Mouse (Mus musculus) megakaryocyte progenitor cell, adult 5-6 weeks (primary cell): ENCODE measurements around the gene Dcaf11. TPM values are rescaled to one million over a fixed set of nuclear protein-coding genes. Genes with fewer than 3 reads are reported as not detected.

Source experiments
- ATAC-seq: replicated peaks from 2 replicates; pipeline ENCODE4 v1.8.0; 2016; ENCODE audit warnings: mild to moderate bottlenecking, moderate TSS enrichment, inconsistent platforms; ENCODE audit not compliant: poor library complexity
- total RNA-seq, 2 experiments: library from RNA; stranded (forward) in 1 of 2; stranded (reverse) in 1 of 2; fragments of 157-497, 149-512 nt in 1 of 2; fragments of 200-1000 nt in 1 of 2; gene quantifications; 2 replicates each; pipeline versions ENCODE4 v1.2.3 to v1.2.4; 2015 to 2017

Gene Dcaf11
- total RNA-seq, 2 experiments from 2014 or later = 45.9 to 69.1 TPM

DNA sequence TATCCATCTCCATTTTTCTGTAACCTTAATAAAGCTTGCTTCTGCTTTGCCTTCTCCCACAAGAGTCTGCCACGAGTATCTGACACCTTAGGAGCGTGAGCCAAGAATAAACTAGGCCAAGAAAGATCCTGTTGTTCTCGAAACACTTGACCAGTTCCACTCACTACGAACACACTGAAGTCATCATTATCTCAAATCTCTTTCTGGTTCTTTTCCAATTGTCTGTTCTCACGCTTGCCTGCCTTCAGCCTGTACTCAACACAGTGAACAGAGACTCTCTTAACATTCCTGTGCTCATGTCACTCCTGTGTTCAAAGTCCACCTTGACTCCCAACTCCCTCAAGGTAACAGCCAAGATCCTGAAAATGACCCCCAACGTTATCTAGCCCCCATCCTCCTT is 53.5 kb downstream of the Dcaf11 start:
- ATAC-seq = no peak

DNA sequence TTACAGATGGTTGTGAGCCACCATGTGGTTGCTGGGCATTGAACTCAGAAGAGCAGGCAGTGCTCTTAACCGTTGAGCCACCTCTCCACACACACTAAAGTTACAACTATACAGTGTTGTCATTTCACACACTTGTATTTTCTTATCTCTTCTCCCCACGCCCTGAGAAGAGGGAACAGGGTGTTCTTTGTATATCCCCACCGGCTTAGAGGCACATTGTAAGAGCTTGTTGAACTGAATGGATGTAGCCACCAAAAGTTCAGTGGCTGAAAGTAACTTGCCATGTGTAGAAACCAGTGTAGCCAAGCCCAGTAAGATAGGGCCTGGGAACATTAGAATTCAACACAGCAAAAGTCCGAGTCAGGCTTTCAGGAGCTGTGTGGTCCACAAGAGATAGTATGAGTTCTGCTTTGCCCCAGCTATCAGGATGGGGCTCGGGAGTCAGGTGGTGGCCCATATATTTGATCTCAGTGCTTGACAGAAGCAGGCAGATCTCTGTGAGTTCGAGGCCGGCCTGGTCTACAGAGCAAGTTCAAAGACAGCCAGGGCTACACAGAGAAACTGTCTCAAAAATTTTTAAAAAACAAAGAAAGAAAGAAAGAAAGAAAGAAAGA is 54.9 kb downstream of the Dcaf11 start:
- ATAC-seq = peak; percentile 61

DNA sequence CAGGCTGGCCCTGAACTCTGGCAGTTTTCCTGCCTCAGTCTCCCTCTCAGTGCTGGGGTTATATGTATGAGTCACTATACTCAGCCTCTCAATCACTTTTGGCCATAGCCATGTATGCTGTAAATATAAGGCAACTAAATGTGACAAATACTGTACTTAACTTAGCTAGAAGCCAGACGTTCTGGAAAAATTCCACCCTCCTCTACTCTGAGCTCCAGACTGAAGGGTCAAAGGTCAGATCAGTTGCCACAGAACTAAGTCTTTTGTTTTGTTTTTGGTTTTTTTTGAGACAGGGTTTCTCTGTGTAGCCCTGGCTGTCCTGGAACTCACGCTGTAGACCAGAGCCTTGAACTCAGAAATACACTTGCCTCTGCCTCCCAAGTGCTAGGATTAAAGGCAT is 56.1 kb downstream of the Dcaf11 start:
- ATAC-seq = no peak

DNA sequence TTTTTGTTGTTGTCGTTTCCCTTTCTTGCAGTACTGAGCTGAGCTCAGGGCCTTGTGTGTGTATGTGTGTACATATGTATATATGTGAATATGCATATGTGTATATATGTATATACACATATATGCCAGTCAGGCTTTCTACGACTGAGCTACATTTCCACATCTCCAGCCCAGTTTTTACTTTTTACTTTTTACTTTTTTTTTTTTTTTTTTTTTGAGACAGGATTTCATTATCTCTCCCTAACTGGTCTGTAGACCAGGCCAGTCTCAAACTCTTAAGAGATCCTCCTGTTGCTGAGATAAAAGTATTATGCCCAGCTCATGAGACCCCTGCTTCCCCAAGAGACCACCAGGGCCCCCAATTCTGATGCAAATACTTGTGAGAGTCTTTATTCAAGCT is 57.0 kb downstream of the Dcaf11 start:
- no peak for ATAC-seq

DNA sequence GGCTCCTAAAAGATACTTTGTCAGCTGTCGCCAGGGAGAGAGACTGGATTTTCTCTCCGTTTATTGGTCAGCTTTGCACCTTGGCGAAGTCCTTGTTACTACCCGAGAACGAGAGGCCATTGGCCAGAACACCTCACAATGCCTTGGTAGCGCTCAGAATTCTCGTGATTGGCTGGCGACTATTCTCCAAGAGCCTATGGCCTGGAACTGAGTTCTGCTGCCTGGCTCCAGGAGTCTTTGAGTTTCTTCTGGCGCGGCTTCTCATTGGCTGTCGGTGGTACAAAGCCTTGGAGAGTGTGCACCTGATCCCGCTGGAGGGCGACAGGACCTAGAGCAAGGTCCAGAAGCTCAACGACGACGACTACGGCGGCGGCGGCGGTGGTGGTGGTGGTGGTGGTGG is 58.0 kb downstream of the Dcaf11 start, which contains the start of gene Rec8:
Gene Rec8, plus strand, starts transcription at position 216 of the 400 bp plus-strand sequence.
- peak; percentile 68 for ATAC-seq

DNA sequence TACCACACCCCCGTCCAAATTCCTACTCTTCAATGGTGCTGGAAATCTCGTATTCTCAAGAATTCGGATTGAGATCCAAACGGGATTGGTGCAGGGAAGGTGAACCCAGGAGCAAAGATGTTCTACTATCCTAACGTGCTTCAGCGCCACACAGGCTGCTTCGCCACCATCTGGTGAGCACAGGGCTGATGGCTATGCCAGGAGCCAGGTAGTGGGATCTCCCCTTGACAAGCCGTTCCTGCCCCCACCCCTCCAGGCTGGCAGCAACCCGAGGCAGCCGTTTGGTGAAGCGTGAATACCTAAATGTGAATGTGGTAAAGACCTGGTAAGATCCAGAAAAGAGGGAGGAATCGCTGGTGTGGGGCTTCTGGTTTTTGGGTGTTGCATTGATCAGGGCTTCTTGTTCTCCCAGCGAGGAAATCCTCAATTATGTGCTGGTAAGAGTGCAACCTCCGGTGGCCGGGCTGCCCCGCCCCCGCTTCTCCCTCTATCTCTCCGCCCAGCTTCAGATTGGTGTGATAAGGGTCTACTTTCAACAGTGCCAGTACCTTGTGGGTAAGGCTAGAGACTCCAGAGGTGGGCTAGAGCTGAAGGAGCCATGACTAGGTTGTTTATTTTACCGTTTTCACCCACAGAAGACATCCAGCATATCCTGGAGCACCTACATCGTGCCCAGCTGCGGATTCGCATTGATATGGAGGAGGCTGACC is 58.8 kb downstream of the Dcaf11 start:
- ATAC-seq = peak; percentile 51

Other genes with a start within 250 kb of the Dcaf11 start
- 38.9 and 48.0 TPM in 2 replicates for gene Dhrs4, start 81.2 kb upstream of the Dcaf11 start, total RNA-seq (2015)
- gene Dhrs4, start 81.2 kb upstream of the Dcaf11 start, total RNA-seq (2017) = 58.8 and 67.3 TPM in 2 replicates
- gene Carmil3, start 69.4 kb upstream of the Dcaf11 start, total RNA-seq (2015) = 0.05 and 0.15 TPM in 2 replicates
- gene Carmil3, start 69.4 kb upstream of the Dcaf11 start, total RNA-seq (2017) = not detected in 2 replicates
- not detected in 2 replicates for gene Cpne6, start 49.6 kb upstream of the Dcaf11 start, total RNA-seq (2015)
- not detected in 2 replicates for gene Cpne6, start 49.6 kb upstream of the Dcaf11 start, total RNA-seq (2017)
- not detected in 2 replicates for gene Nrl, start 35.0 kb upstream of the Dcaf11 start, total RNA-seq (2015)
- not detected in 2 replicates for gene Nrl, start 35.0 kb upstream of the Dcaf11 start, total RNA-seq (2017)
- 17.6 and 18.9 TPM in 2 replicates for gene Pck2, start 19.7 kb upstream of the Dcaf11 start, total RNA-seq (2015)
- 32.5 and 44.3 TPM in 2 replicates for gene Pck2, start 19.7 kb upstream of the Dcaf11 start, total RNA-seq (2017)
- 1.5 and 4.6 TPM in 2 replicates for gene A730061H03Rik, start 400 bp downstream of the Dcaf11 start, total RNA-seq (2015)
- 3.3 and 8.2 TPM in 2 replicates for gene A730061H03Rik, start 400 bp downstream of the Dcaf11 start, total RNA-seq (2017)
- 0.81 TPM in 1 of 2 replicates, not detected in the other for gene Fitm1, start 15.6 kb downstream of the Dcaf11 start, total RNA-seq (2015)
- 0.20 and 1.00 TPM in 2 replicates for gene Fitm1, start 15.6 kb downstream of the Dcaf11 start, total RNA-seq (2017)
- gene Psme1, start 18.1 kb downstream of the Dcaf11 start, total RNA-seq (2015) = 899 and 931 TPM in 2 replicates
- 334 and 421 TPM in 2 replicates for gene Psme1, start 18.1 kb downstream of the Dcaf11 start, total RNA-seq (2017)
- gene Emc9, start 25.3 kb downstream of the Dcaf11 start, total RNA-seq (2015) = 5.1 and 5.5 TPM in 2 replicates
- gene Emc9, start 25.3 kb downstream of the Dcaf11 start, total RNA-seq (2017) = 6.9 and 9.7 TPM in 2 replicates
- 374 and 388 TPM in 2 replicates for gene Psme2, start 31.1 kb downstream of the Dcaf11 start, total RNA-seq (2015)
- 269 and 370 TPM in 2 replicates for gene Psme2, start 31.1 kb downstream of the Dcaf11 start, total RNA-seq (2017)
- gene Rnf31, start 31.7 kb downstream of the Dcaf11 start, total RNA-seq (2015) = 23.5 and 34.4 TPM in 2 replicates
- gene Rnf31, start 31.7 kb downstream of the Dcaf11 start, total RNA-seq (2017) = 10.5 and 11.3 TPM in 2 replicates
- gene Irf9, start 43.6 kb downstream of the Dcaf11 start, total RNA-seq (2015) = 20.6 and 24.8 TPM in 2 replicates
- 28.2 and 31.3 TPM in 2 replicates for gene Irf9, start 43.6 kb downstream of the Dcaf11 start, total RNA-seq (2017)
- 3.5 and 9.5 TPM in 2 replicates for gene Rec8, start 58.0 kb downstream of the Dcaf11 start, total RNA-seq (2015)
- gene Rec8, start 58.0 kb downstream of the Dcaf11 start, total RNA-seq (2017) = 0.87 and 4.6 TPM in 2 replicates
- gene Ipo4, start 76.0 kb downstream of the Dcaf11 start, total RNA-seq (2015) = 28.3 and 31.0 TPM in 2 replicates
- 12.6 and 19.2 TPM in 2 replicates for gene Ipo4, start 76.0 kb downstream of the Dcaf11 start, total RNA-seq (2017)
- gene Gm49378, start 77.9 kb downstream of the Dcaf11 start, total RNA-seq (2015) = 6.7 and 8.5 TPM in 2 replicates
- 1.5 and 4.9 TPM in 2 replicates for gene Gm49378, start 77.9 kb downstream of the Dcaf11 start, total RNA-seq (2017)
- gene Tm9sf1, start 83.8 kb downstream of the Dcaf11 start, total RNA-seq (2015) = 35.8 and 39.1 TPM in 2 replicates
- gene Tm9sf1, start 83.8 kb downstream of the Dcaf11 start, total RNA-seq (2017) = 47.3 and 56.1 TPM in 2 replicates
- 0.37 and 0.62 TPM in 2 replicates for gene Tssk4, start 90.2 kb downstream of the Dcaf11 start, total RNA-seq (2015)
- gene Tssk4, start 90.2 kb downstream of the Dcaf11 start, total RNA-seq (2017) = 0.08 and 0.88 TPM in 2 replicates
- 19.3 and 21.4 TPM in 2 replicates for gene Mdp1, start 100.5 kb downstream of the Dcaf11 start, total RNA-seq (2015)
- 21.7 and 22.4 TPM in 2 replicates for gene Mdp1, start 100.5 kb downstream of the Dcaf11 start, total RNA-seq (2017)
- 29.4 and 36.0 TPM in 2 replicates for gene Gmpr2, start 111.9 kb downstream of the Dcaf11 start, total RNA-seq (2015)
- 38.1 and 39.5 TPM in 2 replicates for gene Gmpr2, start 111.9 kb downstream of the Dcaf11 start, total RNA-seq (2017)
- 491 and 506 TPM in 2 replicates for gene Nedd8, start 112.1 kb downstream of the Dcaf11 start, total RNA-seq (2015)
- gene Nedd8, start 112.1 kb downstream of the Dcaf11 start, total RNA-seq (2017) = 258 and 288 TPM in 2 replicates
- 19.4 and 23.1 TPM in 2 replicates for gene Tinf2, start 121.8 kb downstream of the Dcaf11 start, total RNA-seq (2015)
- 17.7 and 26.3 TPM in 2 replicates for gene Tinf2, start 121.8 kb downstream of the Dcaf11 start, total RNA-seq (2017)
- 0.35 and 0.61 TPM in 2 replicates for gene Tgm1, start 153.9 kb downstream of the Dcaf11 start, total RNA-seq (2015)
- gene Tgm1, start 153.9 kb downstream of the Dcaf11 start, total RNA-seq (2017) = 0.20 and 1.1 TPM in 2 replicates
- gene Rabggta, start 162.3 kb downstream of the Dcaf11 start, total RNA-seq (2015) = 8.7 and 14.0 TPM in 2 replicates
- gene Rabggta, start 162.3 kb downstream of the Dcaf11 start, total RNA-seq (2017) = 12.6 and 14.0 TPM in 2 replicates
- gene Dhrs1, start 185.7 kb downstream of the Dcaf11 start, total RNA-seq (2015) = 45.7 and 50.9 TPM in 2 replicates
- 11.5 and 30.2 TPM in 2 replicates for gene Dhrs1, start 185.7 kb downstream of the Dcaf11 start, total RNA-seq (2017)
- gene Nop9, start 185.7 kb downstream of the Dcaf11 start, total RNA-seq (2015) = 25.6 and 26.5 TPM in 2 replicates
- 27.8 and 32.2 TPM in 2 replicates for gene Nop9, start 185.7 kb downstream of the Dcaf11 start, total RNA-seq (2017)
- gene Cideb, start 198.5 kb downstream of the Dcaf11 start, total RNA-seq (2015) = 0.20 and 0.77 TPM in 2 replicates
- 0.51 TPM in 1 of 2 replicates, not detected in the other for gene Cideb, start 198.5 kb downstream of the Dcaf11 start, total RNA-seq (2017)
- 0.39 and 0.44 TPM in 2 replicates for gene Ltb4r2, start 201.4 kb downstream of the Dcaf11 start, total RNA-seq (2015)
- gene Ltb4r2, start 201.4 kb downstream of the Dcaf11 start, total RNA-seq (2017) = 0.47 and 0.62 TPM in 2 replicates
- gene Ltb4r1, start 206.0 kb downstream of the Dcaf11 start, total RNA-seq (2015) = 18.5 and 19.9 TPM in 2 replicates
- 31.4 and 42.4 TPM in 2 replicates for gene Ltb4r1, start 206.0 kb downstream of the Dcaf11 start, total RNA-seq (2017)
- gene Adcy4, start 224.1 kb downstream of the Dcaf11 start, total RNA-seq (2015) = 0.05 TPM in 1 of 2 replicates, not detected in the other
- gene Adcy4, start 224.1 kb downstream of the Dcaf11 start, total RNA-seq (2017) = not detected in 2 replicates
- gene Ripk3, start 228.9 kb downstream of the Dcaf11 start, total RNA-seq (2015) = 116 and 152 TPM in 2 replicates
- 25.3 and 49.9 TPM in 2 replicates for gene Ripk3, start 228.9 kb downstream of the Dcaf11 start, total RNA-seq (2017)